Mouse (Mus musculus) C2C12 (cell line): ENCODE measurements around the gene Mogat1. TPM values are rescaled to one million over a fixed set of nuclear protein-coding genes. Genes with fewer than 3 reads are reported as not detected.
"Not testable (repeated sequence)": the region's sequence is repeated elsewhere in the genome, so short reads cannot be mapped to it uniquely, and the experiment has no call there.

Experiments used
- H3K27me3 ChIP-seq: one replicate; pipeline ENCODE4 v1.6.1; 2011; ENCODE audit not compliant: control insufficient read depth, insufficient read depth, insufficient read length
- H3K36me3 ChIP-seq: one replicate; pipeline ENCODE4 v1.6.1; 2011; ENCODE audit not compliant: control insufficient read depth, insufficient read depth
- H3K4me3 ChIP-seq: one replicate; pipeline ENCODE4 v1.5.1; 2011; ENCODE audit warnings: mild to moderate bottlenecking, control low read depth; ENCODE audit not compliant: poor library complexity, insufficient read depth, severe bottlenecking
- H3K79me2 ChIP-seq: one replicate; pipeline ENCODE4 v1.6.1; 2011; ENCODE audit not compliant: control insufficient read depth, insufficient read depth
- H3K79me3 ChIP-seq: one replicate; pipeline ENCODE4 v1.6.1; 2011; ENCODE audit warnings: low read depth, control low read depth
- H3ac ChIP-seq: one replicate; pipeline ENCODE3; 2011; ENCODE audit warnings: low read depth; ENCODE audit not compliant: control insufficient read depth, insufficient read length
- CEBPB ChIP-seq: IDR thresholded peaks from one replicate; pipeline ENCODE4 v1.6.1; 2011; ENCODE audit warnings: low read depth, mild to moderate bottlenecking, control low read depth, moderate library complexity
- CTCF ChIP-seq: IDR thresholded peaks from one replicate; pipeline ENCODE4 v1.5.1; 2011; ENCODE audit not compliant: control insufficient read depth, insufficient read depth, insufficient read length
- FOSL1 ChIP-seq: IDR thresholded peaks from one replicate; pipeline ENCODE4 v1.8.0; 2011; ENCODE audit warnings: mild to moderate bottlenecking, low read length; ENCODE audit not compliant: poor library complexity, insufficient read depth, severe bottlenecking
- MAX ChIP-seq: IDR thresholded peaks from one replicate; pipeline ENCODE4 v1.6.1; 2011; ENCODE audit warnings: mild to moderate bottlenecking, control low read depth
- MYOD1 ChIP-seq: IDR thresholded peaks from one replicate; pipeline ENCODE4 v1.6.1; 2011; ENCODE audit warnings: low read depth; ENCODE audit not compliant: control insufficient read depth, insufficient read length
- MYOG ChIP-seq: IDR thresholded peaks from one replicate; pipeline ENCODE4 v1.6.1; 2011; ENCODE audit not compliant: control insufficient read depth, insufficient read length; ENCODE audit errors: extremely low read depth
- USF1 ChIP-seq: IDR thresholded peaks from one replicate; pipeline ENCODE4 v1.6.1; 2011; ENCODE audit warnings: low read depth, mild to moderate bottlenecking, control low read depth, moderate library complexity
- polyA plus RNA-seq: library from polyadenylated mRNA; unstranded; fragments of >200 nt; fragmentation: generic; extraction: Trizol; gene quantifications from one replicate; pipeline ENCODE4 v1.2.1, GENCODE M21; 2012; ENCODE audit warnings: missing spikeins

The Mogat1 gene
- polyA plus RNA-seq, 1 experiment, result not detected

GRCm38 (mm10) chr1:78532184-78532800 lies 21.5 kb downstream of the Mogat1 start:
- no peaks in the 10 kb centered on the region for H3K79me3 ChIP-seq
- no peaks in the 10 kb centered on the region for H3K79me2 ChIP-seq
- H3K4me3 ChIP-seq, result no peak overlapping the region
- TF ChIP-seq USF1 (peak; percentile 76), CEBPB (no peak), MYOD1 (peak; percentile 79)
- no peaks in the 10 kb centered on the region for H3K27me3 ChIP-seq
- no peaks in the 10 kb centered on the region for H3K36me3 ChIP-seq
- H3ac ChIP-seq, result no peak overlapping the region

GRCm38 (mm10) chr1:78534428-78535150 lies 23.8 kb downstream of the Mogat1 start:
- Histone ChIP-seq H3K79me2 (no peaks in the 10 kb centered on the region), H3ac (no peak overlapping the region), H3K27me3 (no peaks in the 10 kb centered on the region), H3K4me3 (no peak overlapping the region), H3K79me3 (no peaks in the 10 kb centered on the region), H3K36me3 (no peaks in the 10 kb centered on the region)
- no peak for TF ChIP-seq MYOG

GRCm38 (mm10) chr1:78536310-78537164 lies 25.7 kb downstream of the Mogat1 start:
- H3K79me2 ChIP-seq, result no peaks in the 10 kb centered on the region
- TF ChIP-seq CTCF (peak; percentile 47), USF1 (no peak)
- no peaks in the 10 kb centered on the region for H3K36me3 ChIP-seq
- no peak overlapping the region for H3ac ChIP-seq
- H3K4me3 ChIP-seq, result no peak overlapping the region
- no peaks in the 10 kb centered on the region for H3K27me3 ChIP-seq
- no peaks in the 10 kb centered on the region for H3K79me3 ChIP-seq

GRCm38 (mm10) chr1:78537494-78538010 lies 26.8 kb downstream of the Mogat1 start:
- H3K79me2 ChIP-seq, result no peaks in the 10 kb centered on the region
- H3K4me3 ChIP-seq, result no peak overlapping the region
- H3K27me3 ChIP-seq, result no peaks in the 10 kb centered on the region
- H3K79me3 ChIP-seq, result no peaks in the 10 kb centered on the region
- H3ac ChIP-seq, result no peak overlapping the region
- H3K36me3 ChIP-seq, result no peaks in the 10 kb centered on the region
- peak; percentile 96 for TF ChIP-seq USF1
- peak; percentile 99 for TF ChIP-seq MYOD1
- peak; percentile 58 for TF ChIP-seq FOSL1
- TF ChIP-seq MAX, result peak; percentile 88
- TF ChIP-seq CEBPB, result no peak
- no peak for TF ChIP-seq CTCF

GRCm38 (mm10) chr1:78538396-78538795 lies 27.6 kb downstream of the Mogat1 start:
- TF ChIP-seq FOSL1, result no peak
- peak; percentile 96 for TF ChIP-seq MYOD1
- no peak for TF ChIP-seq MYOG
- TF ChIP-seq MAX, result no peak
- TF ChIP-seq CTCF, result no peak
- no peak for TF ChIP-seq CEBPB
- Histone ChIP-seq H3K4me3 (no peak overlapping the region), H3K79me2 (no peaks in the 10 kb centered on the region), H3K36me3 (no peaks in the 10 kb centered on the region), H3K27me3 (no peaks in the 10 kb centered on the region), H3K79me3 (no peaks in the 10 kb centered on the region), H3ac (no peak overlapping the region)

GRCm38 (mm10) chr1:78539166-78539565 lies 28.4 kb downstream of the Mogat1 start:
- TF ChIP-seq MYOG (no peak), MAX (no peak), FOSL1 (no peak), MYOD1 (no peak), USF1 (no peak), CEBPB (no peak), CTCF (no peak)
- no peaks in the 10 kb centered on the region for H3K79me3 ChIP-seq
- H3ac ChIP-seq, result no peak overlapping the region
- no peaks in the 10 kb centered on the region for H3K27me3 ChIP-seq
- H3K4me3 ChIP-seq, result no peak overlapping the region
- no peaks in the 10 kb centered on the region for H3K79me2 ChIP-seq
- H3K36me3 ChIP-seq, result no peaks in the 10 kb centered on the region

- H3K79me3 ChIP-seq, H3K4me3 ChIP-seq, H3K36me3 ChIP-seq, H3K27me3 ChIP-seq, H3ac ChIP-seq, H3K79me2 ChIP-seq: not testable (repeated sequence)
Observed at GRCm38 (mm10) chr1:78543631-78544030, 32.8 kb downstream of the Mogat1 start.
